Mouse (Mus musculus): ENCODE data around the gene Ssc5d.

Ssc5d gene

GRCm38 (mm10) chr7:4948386-4948785, 22.8 kb downstream of the Ssc5d start:
- in situ Hi-C loops (cut with MboI), result loop anchor here (10.0 kb wide), 1 partner anchor 394 kb away; no protein-coding TSS in a partner anchor

- in situ Hi-C loops (cut with MboI), result no loop called here
Measured at GRCm38 (mm10) chr7:4950561-4951342, 25.2 kb downstream of the Ssc5d start.

GRCm38 (mm10) chr7:4953815-4954445, 28.3 kb downstream of the Ssc5d start:
- in situ Hi-C loops (cut with MboI), result no loop called here

GRCm38 (mm10) chr7:4957361-4957760, 31.8 kb downstream of the Ssc5d start:
- in situ Hi-C loops (cut with MboI), result no loop called here

GRCm38 (mm10) chr7:4963527-4963926, 37.9 kb downstream of the Ssc5d start:
- in situ Hi-C loops (cut with MboI), result no loop called here

- in situ Hi-C loops (cut with MboI), result no loop called here
Measured at GRCm38 (mm10) chr7:4964272-4964671, 38.7 kb downstream of the Ssc5d start, which contains the start of gene Sbk2. Gene Sbk2 (minus strand): TSS chr7:4964406.

GRCm38 (mm10) chr7:4964988-4965387, 39.4 kb downstream of the Ssc5d start:
- in situ Hi-C loops (cut with MboI), result no loop called here

- in situ Hi-C loops (cut with MboI), result no loop called here
Measured at GRCm38 (mm10) chr7:4971068-4971467, 45.5 kb downstream of the Ssc5d start, which contains the start of gene Sbk3. Gene Sbk3 (minus strand): TSS chr7:4971168.

GRCm38 (mm10) chr7:4971710-4972109, 46.1 kb downstream of the Ssc5d start:
- in situ Hi-C loops (cut with MboI), result no loop called here

- in situ Hi-C loops (cut with MboI), result no loop called here
Measured at GRCm38 (mm10) chr7:4972321-4973047, 46.9 kb downstream of the Ssc5d start.

- in situ Hi-C loops (cut with MboI), result no loop called here
Measured at GRCm38 (mm10) chr7:4975455-4975854, 49.9 kb downstream of the Ssc5d start.

- in situ Hi-C loops (cut with MboI), result no loop called here
Measured at GRCm38 (mm10) chr7:4976832-4977231, 51.2 kb downstream of the Ssc5d start.

GRCm38 (mm10) chr7:4988250-4988649, 62.7 kb downstream of the Ssc5d start:
- in situ Hi-C loops (cut with MboI), result no loop called here

- in situ Hi-C loops (cut with MboI), result no loop called here
Measured at GRCm38 (mm10) chr7:4993347-4993998, 67.9 kb downstream of the Ssc5d start.

- in situ Hi-C loops (cut with MboI), result no loop called here
Measured at GRCm38 (mm10) chr7:4993999-4994788, 68.6 kb downstream of the Ssc5d start.

All from mature B cell (primary cell).